Mouse (Mus musculus) embryonic facial prominence, embryonic 10.5 days (tissue): ENCODE measurements around the gene Klk5. TPM values are rescaled to one million over a fixed set of nuclear protein-coding genes. Genes with fewer than 3 reads are reported as not detected.

Experiments used
- DNase-seq: peaks from one replicate; pipeline ENCODE4 v3.0.0-alpha.2; 2017; ENCODE audit warnings: low spot score
- H3K27ac ChIP-seq: fragments of 300-500 bp; sonication (generic); replicated peaks from 2 replicates; pipeline ENCODE4 v1.5.1; 2016; ENCODE audit warnings: mild to moderate bottlenecking
- H3K27me3 ChIP-seq: fragments of 300-500 bp; sonication (generic); replicated peaks from 2 replicates; pipeline ENCODE4 v1.6.1; 2016; ENCODE audit warnings: low read depth, mild to moderate bottlenecking; ENCODE audit not compliant: poor library complexity, severe bottlenecking
- H3K36me3 ChIP-seq: fragments of 300-500 bp; sonication (generic); replicated peaks from 2 replicates; pipeline ENCODE4 v1.6.1; 2016; ENCODE audit warnings: mild to moderate bottlenecking, moderate library complexity
- H3K4me1 ChIP-seq: fragments of 300-500 bp; sonication (generic); 2 replicates; pipeline ENCODE4 v1.6.1; 2016
- H3K4me3 ChIP-seq: fragments of 300-500 bp; sonication (generic); 2 replicates; pipeline ENCODE4 v1.5.1; 2016; ENCODE audit warnings: mild to moderate bottlenecking, moderate library complexity
- H3K9me3 ChIP-seq: fragments of 300-500 bp; sonication (generic); 2 replicates; pipeline ENCODE4 v1.6.1; 2016; ENCODE audit warnings: mild to moderate bottlenecking
- WGBS: fragments of 180-500 bp; shearing (Covaris S2); methylation state at CpG from one replicate; pipeline ENCODE4 v1.1.7; 2016; 5-methylcytosine and 5-hydroxymethylcytosine counted together
- polyA plus RNA-seq: library from polyadenylated mRNA; unstranded; fragments of >200 nt; fragmentation: Nextera tagmentation; extraction: Ambion mirVana; gene quantifications from 2 replicates; pipeline ENCODE4 v1.2.1, GENCODE M21; 2016

The Klk5 gene
- polyA plus RNA-seq, 1 experiment from 2014 or later = not detected

- Histone ChIP-seq H3K36me3 (no peaks in the 10 kb centered on the region), H3K27ac (no peak overlapping the region), H3K4me3 (no peak overlapping the region), H3K4me1 (no peaks in the 10 kb centered on the region), H3K9me3 (no peaks in the 10 kb centered on the region), H3K27me3 (no peaks in the 10 kb centered on the region)
- WGBS = 89% methylated on average over 4 of the region's 4 CpGs
- no peak for DNase-seq
Measured at GRCm38 (mm10) chr7:43843801-43844200, 2.0 kb downstream of the Klk5 start.

GRCm38 (mm10) chr7:43851616-43852015, 9.8 kb downstream of the Klk5 start:
- no peaks in the 10 kb centered on the region for H3K4me1 ChIP-seq
- no peak overlapping the region for H3K27ac ChIP-seq
- DNase-seq = no peak
- H3K27me3 ChIP-seq = no peaks in the 10 kb centered on the region
- H3K4me3 ChIP-seq = no peak overlapping the region
- no peaks in the 10 kb centered on the region for H3K9me3 ChIP-seq
- H3K36me3 ChIP-seq = no peaks in the 10 kb centered on the region
- 91% methylated on average over 6 of the region's 6 CpGs for WGBS

GRCm38 (mm10) chr7:43854642-43855380, 13.0 kb downstream of the Klk5 start:
- H3K4me1 ChIP-seq = no peaks in the 10 kb centered on the region
- no peak overlapping the region for H3K4me3 ChIP-seq
- H3K27ac ChIP-seq = no peak overlapping the region
- H3K36me3 ChIP-seq = no peaks in the 10 kb centered on the region
- DNase-seq = no peak
- H3K9me3 ChIP-seq = no peaks in the 10 kb centered on the region
- H3K27me3 ChIP-seq = no peaks in the 10 kb centered on the region
- 78% methylated on average over 9 of the region's 9 CpGs for WGBS

DNA sequence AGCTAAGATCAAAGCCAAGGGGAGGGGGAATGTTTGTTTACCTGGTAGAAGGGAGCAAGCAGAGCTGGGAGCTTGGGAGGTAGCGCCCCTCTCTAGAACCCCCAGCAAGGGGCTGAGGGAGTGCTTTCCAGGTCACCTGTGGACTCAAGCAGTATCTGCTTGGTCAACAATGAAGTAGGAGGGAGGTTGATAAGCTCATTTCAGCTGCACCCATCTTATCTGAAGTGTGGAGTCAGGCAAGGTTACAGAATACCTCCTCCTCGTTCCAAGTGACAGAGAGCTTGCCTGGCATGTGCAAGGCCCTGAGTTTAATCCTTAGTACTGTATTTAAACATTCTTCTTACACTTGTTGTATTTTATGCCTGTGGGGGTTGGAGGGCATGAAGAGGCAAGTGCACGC, 13.9 kb downstream of the Klk5 start:
- Histone ChIP-seq H3K4me3 (no peak overlapping the region), H3K27ac (no peak overlapping the region), H3K4me1 (no peaks in the 10 kb centered on the region), H3K9me3 (no peaks in the 10 kb centered on the region), H3K36me3 (no peaks in the 10 kb centered on the region), H3K27me3 (no peaks in the 10 kb centered on the region)
- 75% methylated on average over 3 of the region's 3 CpGs for WGBS
- no peak for DNase-seq

DNA sequence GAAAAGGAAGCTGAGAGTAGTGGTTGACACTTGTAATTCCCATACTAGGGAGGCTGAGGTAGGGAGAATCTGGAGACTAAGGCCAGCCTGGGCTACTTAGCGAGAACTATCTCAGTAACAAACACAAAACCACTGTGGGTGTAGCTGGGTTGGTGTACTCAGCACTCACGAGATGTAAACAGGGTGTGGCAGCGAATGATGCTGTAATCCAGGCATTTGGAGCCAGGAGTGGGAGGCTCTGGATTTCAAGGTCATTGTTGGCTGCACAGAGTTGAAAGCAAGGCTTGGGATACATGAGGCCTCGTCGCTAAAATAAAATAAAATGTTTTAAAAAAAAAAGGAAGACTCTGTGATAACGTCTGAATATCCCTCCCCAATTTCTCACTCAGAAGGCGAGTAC, 14.5 kb downstream of the Klk5 start:
- no peaks in the 10 kb centered on the region for H3K36me3 ChIP-seq
- 81% methylated on average over 7 of the region's 7 CpGs for WGBS
- no peaks in the 10 kb centered on the region for H3K9me3 ChIP-seq
- H3K4me1 ChIP-seq = no peaks in the 10 kb centered on the region
- no peak overlapping the region for H3K4me3 ChIP-seq
- H3K27me3 ChIP-seq = no peaks in the 10 kb centered on the region
- H3K27ac ChIP-seq = no peak overlapping the region
- no peak for DNase-seq

GRCm38 (mm10) chr7:43857501-43857900, 15.7 kb downstream of the Klk5 start:
- Histone ChIP-seq H3K4me1 (no peaks in the 10 kb centered on the region), H3K4me3 (no peak overlapping the region), H3K36me3 (no peaks in the 10 kb centered on the region), H3K27me3 (no peaks in the 10 kb centered on the region), H3K27ac (no peak overlapping the region), H3K9me3 (no peaks in the 10 kb centered on the region)
- 91% methylated on average over 12 of the region's 12 CpGs for WGBS
- no peak for DNase-seq

DNA sequence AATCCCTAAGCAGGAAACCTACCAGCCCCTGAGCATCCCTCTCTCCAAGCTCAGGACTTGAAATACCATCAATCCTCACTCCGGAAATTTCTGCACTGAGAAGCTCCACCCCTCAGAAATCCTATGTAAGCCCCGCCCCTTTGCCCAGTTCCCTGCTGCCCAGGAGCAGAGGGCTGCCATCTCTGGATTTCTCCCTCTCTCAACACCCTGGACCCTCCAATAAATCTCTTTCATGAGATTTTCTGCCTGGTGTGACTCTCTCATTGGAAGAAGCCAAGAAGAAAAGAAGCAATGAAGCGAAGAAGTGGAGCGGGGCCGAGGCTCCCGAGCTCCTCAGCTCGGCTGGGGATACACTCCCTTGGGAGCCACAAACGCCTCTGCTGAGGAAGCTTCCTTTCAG, 18.6 kb downstream of the Klk5 start:
- WGBS = 67% methylated on average over 8 of the region's 8 CpGs
- no peaks in the 10 kb centered on the region for H3K4me1 ChIP-seq
- no peak for DNase-seq
- H3K4me3 ChIP-seq = no peak overlapping the region
- H3K36me3 ChIP-seq = no peaks in the 10 kb centered on the region
- H3K9me3 ChIP-seq = no peaks in the 10 kb centered on the region
- no peaks in the 10 kb centered on the region for H3K27me3 ChIP-seq
- H3K27ac ChIP-seq = no peak overlapping the region

GRCm38 (mm10) chr7:43873237-43873636, 31.5 kb downstream of the Klk5 start:
- Histone ChIP-seq H3K36me3 (no peaks in the 10 kb centered on the region), H3K4me3 (no peak overlapping the region), H3K9me3 (0 out of 2 replicates have a peak, but pooled peaks cover under 1% of the 10 kb centered on the region), H3K4me1 (no peaks in the 10 kb centered on the region), H3K27ac (no peak overlapping the region), H3K27me3 (no peaks in the 10 kb centered on the region)
- WGBS = 3% methylated on average over 10 of the region's 10 CpGs
- peak; percentile 83 for DNase-seq

DNA sequence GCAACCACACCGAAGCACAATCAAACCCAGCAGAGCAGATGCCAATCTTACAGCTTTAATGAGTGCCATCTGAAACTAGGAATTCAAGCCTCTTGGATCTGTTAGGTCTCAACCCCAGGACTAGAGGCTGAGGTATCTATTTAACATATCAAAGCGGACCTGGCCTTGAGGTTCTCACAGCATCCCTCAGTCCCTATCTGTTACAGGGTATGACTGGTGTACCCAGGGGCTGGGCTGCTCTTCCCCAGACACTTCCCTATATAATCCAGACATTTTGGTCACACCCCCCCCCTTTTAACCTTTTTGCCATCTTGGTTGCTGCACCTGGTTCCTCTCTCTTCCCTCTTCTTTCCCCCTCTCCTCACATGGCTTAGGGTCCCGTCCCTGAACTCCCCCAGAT, 31.9 kb downstream of the Klk5 start:
- Histone ChIP-seq H3K36me3 (no peaks in the 10 kb centered on the region), H3K9me3 (0 out of 2 replicates have a peak, but pooled peaks cover 2% of the 10 kb centered on the region), H3K27ac (no peak overlapping the region), H3K4me3 (no peak overlapping the region), H3K4me1 (no peaks in the 10 kb centered on the region), H3K27me3 (no peaks in the 10 kb centered on the region)
- DNase-seq = no peak
- WGBS = 61% methylated on average over 3 of the region's 3 CpGs

DNA sequence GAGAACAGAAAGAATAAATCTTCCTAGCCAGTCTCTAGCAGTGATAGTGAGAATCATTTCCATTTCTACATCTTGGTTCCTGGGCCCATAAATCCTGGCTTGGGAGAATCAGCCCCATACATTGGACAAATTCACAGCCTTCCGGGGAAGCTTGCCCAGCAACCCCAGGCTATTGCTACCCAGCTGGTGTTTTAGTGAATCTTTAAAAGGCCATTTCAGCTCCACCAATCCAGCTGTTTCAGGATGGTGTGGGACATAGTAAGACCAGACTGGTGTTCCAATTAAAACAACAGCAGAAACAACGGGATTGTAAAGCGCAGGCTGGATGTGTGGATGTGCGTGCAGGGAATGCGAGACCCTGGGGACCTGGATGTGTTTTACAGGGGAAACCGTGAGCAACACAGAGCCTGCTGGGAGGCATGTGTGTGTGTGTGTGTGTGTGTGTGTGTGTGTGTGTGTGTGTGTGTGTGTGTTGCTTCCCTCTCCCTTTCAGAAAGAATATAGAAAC, 33.2 kb downstream of the Klk5 start:
- Histone ChIP-seq H3K4me3 (no peak overlapping the region), H3K4me1 (no peaks in the 10 kb centered on the region), H3K27ac (no peak overlapping the region), H3K36me3 (no peaks in the 10 kb centered on the region), H3K27me3 (no peaks in the 10 kb centered on the region), H3K9me3 (0 out of 2 replicates have a peak, but pooled peaks cover 2% of the 10 kb centered on the region)
- 85% methylated on average over 6 of the region's 6 CpGs for WGBS
- DNase-seq = no peak

- WGBS = 75% methylated on average over 4 of the region's 4 CpGs
- Histone ChIP-seq H3K9me3 (0 out of 2 replicates have a peak, but pooled peaks cover 2% of the 10 kb centered on the region), H3K4me1 (peaks cover 6% of the 10 kb centered on the region; the same call in 1 of the 2 replicates), H3K36me3 (no peaks in the 10 kb centered on the region), H3K27me3 (no peaks in the 10 kb centered on the region; the same call in 1 of the 2 replicates), H3K27ac (no peak overlapping the region), H3K4me3 (no peak overlapping the region)
- no peak for DNase-seq
Measured at GRCm38 (mm10) chr7:43876444-43876843, 34.7 kb downstream of the Klk5 start.

DNA sequence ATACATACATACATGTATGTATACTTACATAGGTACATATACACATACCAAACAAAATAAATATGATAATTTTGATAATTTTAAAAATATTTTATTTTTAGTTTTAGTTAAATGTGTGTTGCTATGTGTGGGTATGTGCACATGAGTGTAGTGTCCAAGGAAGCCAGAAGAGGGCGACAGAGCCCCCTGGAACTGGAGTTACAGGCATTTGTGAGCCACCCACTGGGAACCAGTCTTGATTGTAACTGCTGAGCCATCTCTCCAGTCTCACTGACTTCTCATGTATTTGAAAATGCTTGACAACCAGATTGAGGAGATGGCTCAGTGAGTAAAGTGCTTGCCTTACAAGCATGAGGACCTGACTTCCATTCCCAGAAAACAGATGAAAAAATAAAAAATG, 36.5 kb downstream of the Klk5 start:
- Histone ChIP-seq H3K27me3 (peaks cover 8% of the 10 kb centered on the region; the same call in 1 of the 2 replicates), H3K36me3 (no peaks in the 10 kb centered on the region), H3K27ac (no peak overlapping the region), H3K4me1 (peaks cover 19% of the 10 kb centered on the region), H3K4me3 (no peak overlapping the region), H3K9me3 (0 out of 2 replicates have a peak, but pooled peaks cover 2% of the 10 kb centered on the region)
- no peak for DNase-seq
- 44% methylated on average over 1 of the region's 1 CpGs for whole genome bisulfite sequencing

DNA sequence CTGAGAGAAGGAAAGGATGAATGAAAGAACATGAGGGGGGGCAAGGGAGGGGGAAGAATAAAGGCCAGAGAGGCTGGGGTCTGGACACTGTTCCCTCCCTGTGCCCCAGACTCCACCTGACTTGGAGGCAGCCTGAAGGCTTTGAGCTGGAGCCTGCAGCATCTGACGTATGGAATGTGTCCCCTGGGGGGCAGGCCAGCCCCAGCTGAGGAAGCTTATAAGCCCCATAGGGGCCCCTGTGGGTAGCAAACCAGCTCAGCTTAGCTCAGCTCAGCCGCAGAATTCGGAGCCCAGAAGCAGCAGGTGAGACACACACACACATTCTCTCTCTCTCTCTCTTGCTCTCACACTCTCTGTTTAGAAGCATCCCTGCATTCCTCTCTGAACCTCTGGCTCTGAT, 39.1 kb downstream of the Klk5 start, which contains the start of gene Klk4:
Gene Klk4 (plus strand): TSS at position 249 of the 400 bp plus-strand sequence.
- Histone ChIP-seq H3K4me1 (peaks cover 20% of the 10 kb centered on the region), H3K4me3 (no peak within 1 kb of the TSS), H3K9me3 (0 out of 2 replicates have a peak, but pooled peaks cover 2% of the 10 kb centered on the region), H3K36me3 (no peaks in the 10 kb centered on the region), H3K27ac (no peak within 1 kb of the TSS), H3K27me3 (peaks cover 18% of the 10 kb centered on the region)
- peak; percentile 25 for DNase-seq
- 11% methylated on average over 3 of the region's 3 CpGs for WGBS
